Mouse (Mus musculus) G1E (cell line): Measurements from ENCODE around the gene Neb. TPM values are rescaled to one million over a fixed set of nuclear protein-coding genes. Genes with fewer than 3 reads are reported as not detected.

Experiments
- ATAC-seq: 2 replicates; pipeline ENCODE4 v1.8.0; 2016; ENCODE audit warnings: mild to moderate bottlenecking; ENCODE audit not compliant: insufficient number of reproducible peaks, poor library complexity, low FRiP score, severe bottlenecking; ENCODE audit errors: extremely low read depth
- DNase-seq: peaks from one replicate; pipeline ENCODE4 v3.0.0; 2012; ENCODE audit warnings: low spot score
- H3K27me3 ChIP-seq: 2 replicates; pipeline ENCODE4 v1.6.1; 2012; ENCODE audit warnings: mild to moderate bottlenecking, low read length, inconsistent platforms; ENCODE audit not compliant: insufficient read depth
- H3K36me3 ChIP-seq: replicated peaks from 2 replicates; pipeline ENCODE3; 2012; ENCODE audit warnings: mild to moderate bottlenecking, inconsistent platforms
- H3K4me1 ChIP-seq: 2 replicates; pipeline ENCODE4 v1.6.1; 2012; ENCODE audit warnings: low read depth, low read length, inconsistent platforms, mixed read lengths; ENCODE audit not compliant: insufficient read depth
- H3K4me3 ChIP-seq: 2 replicates; pipeline ENCODE4 v1.5.1; 2012; ENCODE audit warnings: low read depth, mild to moderate bottlenecking, inconsistent platforms, low read length, moderate library complexity, mixed read lengths
- H3K9me3 ChIP-seq: replicated peaks from 2 replicates; pipeline ENCODE4 v1.6.1; 2012; ENCODE audit warnings: inconsistent platforms
- CTCF ChIP-seq: IDR thresholded peaks from 2 replicates; pipeline ENCODE4 v1.5.1; 2012; ENCODE audit warnings: low read depth, low read length, inconsistent platforms, mixed read lengths
- GATA1 ChIP-seq: IDR thresholded peaks from 2 replicates; pipeline ENCODE4 v1.6.1; 2012; ENCODE audit warnings: borderline replicate concordance, low read length, inconsistent platforms, mixed read lengths
- GATA2 ChIP-seq: IDR thresholded peaks from 2 replicates; pipeline ENCODE4 v1.6.1; 2012; ENCODE audit warnings: low read depth, low read length, inconsistent platforms, borderline replicate concordance
- POLR2AphosphoS5 ChIP-seq: IDR thresholded peaks from 2 replicates; pipeline ENCODE4 v1.6.1; 2012; ENCODE audit warnings: low read depth, low read length, inconsistent platforms; ENCODE audit not compliant: insufficient replicate concordance
- TAL1 ChIP-seq: conservative IDR thresholded peaks from 2 replicates; pipeline ENCODE4 v1.6.1; 2012; ENCODE audit warnings: low read depth, low read length, inconsistent platforms, mixed read lengths
- polyA plus RNA-seq: library from polyadenylated mRNA; stranded (reverse); fragments of >175 nt; gene quantifications from 2 replicates; pipeline ENCODE4 v1.2.3, GENCODE M21; 2012
- total RNA-seq, 2 experiments: library from RNA; stranded (forward) in 1 of 2; stranded (reverse) in 1 of 2; fragments of 200-1000 nt in 1 of 2; fragments of >200 nt in 1 of 2; fragmentation: Nextera tagmentation in 1 of 2; gene quantifications; 2 replicates each; pipeline ENCODE4 v1.2.3; 2014 to 2017

Neb gene
- total and polyA plus RNA-seq, 3 experiments: 0.05 to 1.2 (median 0.75) TPM

DNA sequence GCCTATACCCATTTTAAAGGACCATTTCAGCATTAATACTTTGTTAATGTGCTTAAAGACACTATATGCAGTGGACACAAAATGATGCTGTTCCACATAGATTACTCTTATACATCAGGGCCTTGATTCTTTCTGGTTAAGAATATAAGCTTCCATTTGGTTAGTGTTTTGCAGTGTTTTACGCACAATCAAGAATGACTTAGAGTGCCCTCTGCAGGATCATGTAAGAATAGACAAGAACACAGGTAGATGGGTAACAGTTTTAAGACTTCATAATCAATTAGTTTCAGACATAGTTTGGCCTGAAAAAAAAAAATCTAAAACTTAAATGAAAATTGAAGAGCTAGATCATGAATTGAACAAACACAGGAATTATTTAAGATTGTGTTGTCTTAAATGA lies 28.2 kb upstream of the Neb start:
- H3K4me1 ChIP-seq: peaks cover 10% of the 10 kb centered on the region

DNA sequence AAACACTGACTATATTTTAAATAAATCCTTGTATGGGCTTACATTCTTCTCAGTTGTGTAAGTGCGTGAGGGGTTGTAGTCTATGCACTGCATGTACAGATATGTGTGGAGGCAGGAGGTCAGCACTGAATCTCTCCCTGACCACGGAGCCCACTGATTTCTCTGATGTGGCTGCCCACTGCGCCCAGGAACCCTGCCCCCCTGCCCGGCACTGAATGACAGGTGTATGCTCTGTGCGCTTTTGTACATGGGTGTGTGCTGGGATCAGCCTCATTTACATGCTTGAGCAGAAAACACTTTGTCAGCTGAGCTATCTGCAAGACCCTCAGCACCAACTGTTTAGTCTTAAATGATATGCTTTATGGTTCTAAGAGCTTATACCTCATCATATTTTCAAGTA lies 27.0 kb upstream of the Neb start:
- ATAC-seq (no peak), DNase-seq (no peak)
- Histone ChIP-seq H3K27me3 (no peaks in the 10 kb centered on the region), H3K36me3 (peaks cover 70% of the 10 kb centered on the region), H3K9me3 (no peaks in the 10 kb centered on the region), H3K4me3 (no peak overlapping the region), H3K4me1 (peaks cover 10% of the 10 kb centered on the region)
- TF ChIP-seq CTCF (no peak), POLR2AphosphoS5 (no peak), TAL1 (no peak), GATA2 (no peak), GATA1 (no peak)

More for the DNA sequence above, 28.2 kb upstream of the Neb start:
- H3K36me3 ChIP-seq: peaks cover 78% of the 10 kb centered on the region
- no peak overlapping the region for H3K4me3 ChIP-seq
- no peaks in the 10 kb centered on the region for H3K27me3 ChIP-seq
- DNase-seq: no peak
- no peak for ATAC-seq
- TF ChIP-seq CTCF (no peak), GATA2 (no peak), POLR2AphosphoS5 (no peak), TAL1 (no peak), GATA1 (no peak)
- no peaks in the 10 kb centered on the region for H3K9me3 ChIP-seq

DNA sequence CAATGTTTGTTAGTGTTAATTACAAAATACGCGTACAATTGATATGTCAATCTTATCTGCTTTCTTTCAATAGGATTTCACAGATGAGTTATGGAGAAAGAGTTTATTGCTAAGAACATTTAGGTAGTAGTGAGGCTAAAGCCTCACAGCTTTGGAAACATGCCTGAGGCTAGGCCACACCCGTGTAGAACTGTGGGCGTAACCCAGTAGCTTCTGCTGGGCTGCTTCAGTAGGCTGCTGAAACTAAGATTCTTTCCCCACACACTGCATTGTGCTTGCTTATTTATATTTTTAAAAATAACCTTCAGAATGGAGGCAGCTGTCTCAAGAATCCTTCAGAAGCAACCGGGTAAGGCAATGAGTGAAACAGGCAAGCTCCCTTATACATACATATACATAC lies 16.3 kb upstream of the Neb start:
- Histone ChIP-seq H3K36me3 (peaks cover 6% of the 10 kb centered on the region), H3K9me3 (no peaks in the 10 kb centered on the region), H3K27me3 (peaks cover 6% of the 10 kb centered on the region; the same call in 1 of the 2 replicates), H3K4me3 (no peak overlapping the region), H3K4me1 (peaks cover 5% of the 10 kb centered on the region; the same call in 1 of the 2 replicates)
- TF ChIP-seq TAL1: no peak
- no peak for TF ChIP-seq GATA1
- no peak for TF ChIP-seq CTCF
- TF ChIP-seq GATA2: no peak
- TF ChIP-seq POLR2AphosphoS5: no peak
- DNase-seq: no peak
- ATAC-seq: no peak

DNA sequence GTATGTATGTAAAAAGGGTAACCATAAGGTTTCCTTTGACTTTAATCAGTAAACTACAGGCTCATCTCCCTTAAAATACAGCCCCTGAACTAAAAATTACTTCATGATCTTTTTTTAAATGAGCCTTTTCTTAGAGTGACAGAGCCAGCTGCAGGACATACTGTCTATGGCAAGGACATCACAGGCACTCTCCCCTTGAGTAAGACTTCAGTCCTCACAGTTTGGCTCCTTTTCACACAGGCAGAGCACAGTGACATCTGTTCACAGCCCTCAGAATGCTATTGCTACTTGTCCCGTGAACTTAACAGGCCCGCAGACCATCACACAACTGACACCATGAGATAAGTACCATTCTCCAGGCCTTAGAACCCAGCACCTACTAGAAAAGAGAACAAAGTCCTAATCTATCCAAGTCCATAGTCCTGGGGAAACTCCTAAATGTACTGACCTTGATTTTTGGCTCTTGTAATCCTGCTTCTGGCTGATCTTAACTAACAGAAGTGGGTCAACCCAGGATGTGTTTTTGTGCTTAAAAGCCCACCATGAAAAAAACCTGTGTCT lies 12.2 kb upstream of the Neb start:
- no peak for ATAC-seq
- DNase-seq: no peak
- TF ChIP-seq GATA1: no peak
- no peak for TF ChIP-seq POLR2AphosphoS5
- no peak for TF ChIP-seq CTCF
- no peak for TF ChIP-seq TAL1
- no peak for TF ChIP-seq GATA2
- Histone ChIP-seq H3K36me3 (no peaks in the 10 kb centered on the region), H3K27me3 (peaks cover 10% of the 10 kb centered on the region; the same call in 1 of the 2 replicates), H3K9me3 (no peaks in the 10 kb centered on the region), H3K4me3 (no peak overlapping the region), H3K4me1 (peaks cover 5% of the 10 kb centered on the region; the same call in 1 of the 2 replicates)

DNA sequence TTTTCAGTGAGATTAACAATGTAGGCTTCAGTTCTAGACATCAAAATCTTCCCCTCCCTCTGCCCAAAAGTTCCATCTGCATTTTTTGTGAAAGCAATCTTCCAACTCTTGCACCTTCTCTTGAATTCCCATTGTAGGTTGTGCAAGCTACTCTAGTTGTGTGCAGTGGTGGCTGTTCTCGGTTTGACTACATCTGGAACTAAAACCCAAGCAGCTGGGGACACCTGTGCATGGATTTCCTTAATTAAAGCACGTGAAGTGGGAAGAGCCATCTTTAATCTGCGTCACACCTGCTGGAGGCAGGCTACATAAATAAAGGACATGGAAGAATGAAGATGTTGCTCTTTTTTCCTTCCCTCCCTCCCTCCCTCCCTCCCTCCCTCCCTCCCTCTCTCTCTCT lies 11.7 kb upstream of the Neb start:
- Histone ChIP-seq H3K36me3 (no peaks in the 10 kb centered on the region), H3K4me1 (peaks cover 5% of the 10 kb centered on the region; the same call in 1 of the 2 replicates), H3K27me3 (peaks cover 10% of the 10 kb centered on the region; the same call in 1 of the 2 replicates), H3K9me3 (no peaks in the 10 kb centered on the region), H3K4me3 (no peak overlapping the region)
- DNase-seq (no peak), ATAC-seq (no peak)
- TF ChIP-seq CTCF: no peak
- TF ChIP-seq TAL1: no peak
- no peak for TF ChIP-seq GATA1
- no peak for TF ChIP-seq POLR2AphosphoS5
- no peak for TF ChIP-seq GATA2

DNA sequence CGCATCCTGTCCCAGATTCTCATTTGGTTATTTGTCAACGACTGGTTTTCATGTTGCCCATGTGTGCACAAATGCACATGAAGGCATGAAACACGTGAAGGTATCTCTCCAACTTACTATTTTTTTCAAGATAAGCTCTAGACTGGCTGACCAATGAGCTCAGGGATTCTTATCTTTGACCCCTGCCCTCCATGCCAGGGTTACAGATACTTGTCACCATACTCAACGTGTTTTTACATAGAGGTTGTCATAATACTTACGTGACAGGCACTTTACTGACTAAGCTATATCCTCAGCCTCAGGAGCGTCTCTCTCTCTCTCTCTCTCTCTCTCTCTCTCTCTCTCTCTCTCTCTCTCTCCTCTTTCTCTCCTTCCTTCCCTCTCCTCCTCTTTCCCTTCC lies 8.2 kb upstream of the Neb start:
- DNase-seq: no peak
- Histone ChIP-seq H3K27me3 (peaks cover 10% of the 10 kb centered on the region; the same call in 1 of the 2 replicates), H3K36me3 (no peaks in the 10 kb centered on the region), H3K9me3 (no peaks in the 10 kb centered on the region), H3K4me1 (peaks cover 5% of the 10 kb centered on the region; the same call in 1 of the 2 replicates), H3K4me3 (no peak overlapping the region)
- TF ChIP-seq POLR2AphosphoS5: no peak
- TF ChIP-seq TAL1: no peak
- no peak for TF ChIP-seq CTCF
- no peak for TF ChIP-seq GATA2
- TF ChIP-seq GATA1: no peak
- ATAC-seq: no peak
